Mouse (Mus musculus) adrenal gland, adult 2 months (tissue): ENCODE data around the gene Klhl26. TPM values are rescaled to one million over a fixed set of nuclear protein-coding genes. Genes with fewer than 3 reads are reported as not detected.

Source experiments
- DNase-seq: peaks from one replicate; pipeline ENCODE4 v3.0.0; 2021
- polyA plus RNA-seq: library from polyadenylated mRNA; depleted of rRNA; stranded (reverse); fragments of >200 nt; gene quantifications from 2 replicates; pipeline ENCODE4 v1.2.3, GENCODE M21; 2012
- total RNA-seq, 2 experiments: library from RNA; stranded (reverse); gene quantifications; 2 replicates each; pipeline ENCODE4 v1.2.3; 2021

The Klhl26 gene
- total and polyA plus RNA-seq, 3 experiments = 21.7 to 121 (median 25.8) TPM

DNA sequence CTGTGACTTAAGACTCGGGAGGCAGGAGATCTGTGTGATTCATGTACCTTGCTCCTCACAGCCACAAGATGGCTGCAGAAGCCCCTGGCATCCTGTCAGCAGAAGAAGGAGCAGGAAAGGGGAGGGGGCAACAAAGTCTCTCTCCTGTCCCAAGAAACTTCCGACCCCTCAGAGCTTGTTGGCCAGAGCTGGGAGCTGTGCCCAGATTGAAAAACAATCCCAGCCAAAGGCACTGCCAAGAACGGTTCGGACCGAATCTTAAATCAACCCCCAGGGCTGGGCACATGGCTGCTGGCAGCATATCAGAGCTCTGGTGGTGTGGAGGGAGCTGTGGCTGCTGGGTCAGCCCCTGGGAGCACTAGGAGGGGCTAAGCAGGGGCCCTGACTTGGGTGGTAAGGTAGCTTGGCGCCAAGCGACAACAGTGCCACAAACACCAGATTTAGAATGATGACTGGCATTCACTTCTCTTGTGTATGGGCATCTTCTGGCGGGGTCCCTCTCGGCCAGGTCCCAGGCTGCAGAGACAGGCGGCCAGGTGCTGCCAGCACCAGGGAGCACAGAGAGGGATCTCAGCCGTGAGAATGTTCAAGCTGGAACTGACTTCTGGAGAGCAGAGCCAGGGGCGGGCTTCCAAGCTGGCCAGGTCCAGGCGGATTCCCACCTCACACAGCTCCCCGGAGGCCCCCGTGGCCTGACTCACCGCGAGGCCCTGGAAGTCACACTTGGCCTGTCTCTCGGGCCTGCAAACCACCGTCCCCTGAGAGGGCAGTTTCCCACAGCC lies 28.9 kb downstream of the Klhl26 start:
- peak; percentile 54 for DNase-seq

DNA sequence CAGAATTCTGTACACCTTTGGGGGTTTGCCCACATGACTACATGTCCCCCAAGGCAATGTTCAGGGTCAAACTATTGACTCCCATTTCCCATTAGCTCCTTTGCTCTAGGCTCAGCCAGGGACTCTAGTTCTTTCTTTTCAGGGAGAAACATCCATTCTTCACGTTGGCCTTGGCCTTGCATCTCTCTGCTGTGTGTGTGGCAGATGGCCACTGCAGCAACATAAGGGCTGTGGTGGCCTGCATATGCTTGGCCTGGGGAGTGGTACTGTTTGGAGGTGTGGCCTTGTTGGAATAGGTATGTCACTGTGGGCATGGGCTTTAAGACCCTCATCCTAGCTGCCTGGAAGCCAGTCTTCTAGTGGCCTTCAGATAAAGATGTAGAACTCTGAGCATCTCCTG lies 30.8 kb downstream of the Klhl26 start:
- DNase-seq = no peak

DNA sequence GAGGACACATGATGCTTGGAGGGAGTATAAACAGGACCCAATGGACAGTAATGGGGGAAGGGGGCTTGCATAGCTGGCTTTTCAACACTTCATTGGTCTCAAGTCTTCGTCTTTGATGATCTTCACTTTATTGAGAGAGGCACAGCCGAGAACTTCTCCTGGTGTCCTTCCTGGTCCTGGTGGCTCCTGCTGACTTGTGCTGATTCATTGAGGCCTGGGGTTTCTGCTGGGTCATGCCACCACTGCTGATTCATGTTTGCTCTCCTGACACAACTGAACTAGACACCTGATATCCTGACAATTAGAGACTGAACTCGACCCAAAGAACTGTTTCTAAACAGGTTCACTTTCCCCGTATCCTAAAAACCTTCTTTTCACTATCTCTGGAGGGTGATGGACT lies 33.4 kb downstream of the Klhl26 start:
- no peak for DNase-seq

DNA sequence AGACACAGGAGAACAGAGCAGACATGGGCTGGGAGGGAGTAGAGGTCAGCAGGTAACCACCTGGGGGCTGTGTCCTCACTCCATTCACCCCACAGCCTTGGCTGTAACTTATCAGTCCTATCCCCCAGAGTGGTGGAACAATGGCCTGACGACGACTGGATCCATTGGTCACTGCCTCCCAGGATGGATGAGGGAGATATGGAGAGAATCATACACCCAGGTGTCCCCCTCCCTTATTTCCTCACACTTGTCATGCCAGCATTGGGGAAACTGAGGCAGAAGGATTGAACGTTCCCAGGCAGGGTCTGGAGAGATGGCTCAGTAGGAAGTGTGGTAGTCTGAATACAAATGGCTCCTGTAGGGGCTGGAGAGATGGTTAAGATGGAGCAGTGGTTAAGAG lies 35.2 kb downstream of the Klhl26 start:
- DNase-seq = no peak

DNA sequence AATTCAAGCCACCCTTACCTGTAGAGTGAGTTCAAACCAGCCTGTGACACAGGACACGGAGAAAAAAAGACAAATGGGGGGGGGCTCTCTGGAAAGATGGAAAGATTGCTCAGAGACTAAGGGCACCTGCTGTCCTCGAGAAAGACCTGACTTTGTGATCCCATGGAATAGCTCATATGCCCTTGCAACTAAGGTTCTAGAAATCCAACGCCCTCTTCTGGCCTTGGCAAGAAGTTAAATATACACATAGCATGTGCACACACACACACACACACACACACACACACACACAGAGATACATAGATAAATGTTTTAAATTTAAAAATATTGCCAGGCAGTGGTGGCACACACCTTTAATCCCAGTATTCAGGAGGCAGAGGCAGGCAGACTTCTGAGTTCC lies 36.5 kb downstream of the Klhl26 start:
- no peak for DNase-seq

DNA sequence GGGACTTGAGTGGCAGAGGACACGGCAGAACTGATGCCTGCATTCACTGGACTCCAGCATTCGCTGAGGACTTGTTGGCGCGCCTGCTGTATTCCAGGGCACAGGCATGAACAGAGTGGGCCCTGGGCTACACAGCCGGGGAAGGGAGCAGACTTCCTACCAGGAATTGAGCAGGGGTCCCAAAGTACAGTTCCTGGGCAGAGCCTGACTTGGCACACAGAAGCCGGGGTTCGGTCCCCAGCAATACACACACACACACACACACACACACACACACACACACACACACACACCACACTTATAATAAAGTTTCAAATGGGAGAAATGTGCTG lies 37.0 kb downstream of the Klhl26 start:
- no peak for DNase-seq

DNA sequence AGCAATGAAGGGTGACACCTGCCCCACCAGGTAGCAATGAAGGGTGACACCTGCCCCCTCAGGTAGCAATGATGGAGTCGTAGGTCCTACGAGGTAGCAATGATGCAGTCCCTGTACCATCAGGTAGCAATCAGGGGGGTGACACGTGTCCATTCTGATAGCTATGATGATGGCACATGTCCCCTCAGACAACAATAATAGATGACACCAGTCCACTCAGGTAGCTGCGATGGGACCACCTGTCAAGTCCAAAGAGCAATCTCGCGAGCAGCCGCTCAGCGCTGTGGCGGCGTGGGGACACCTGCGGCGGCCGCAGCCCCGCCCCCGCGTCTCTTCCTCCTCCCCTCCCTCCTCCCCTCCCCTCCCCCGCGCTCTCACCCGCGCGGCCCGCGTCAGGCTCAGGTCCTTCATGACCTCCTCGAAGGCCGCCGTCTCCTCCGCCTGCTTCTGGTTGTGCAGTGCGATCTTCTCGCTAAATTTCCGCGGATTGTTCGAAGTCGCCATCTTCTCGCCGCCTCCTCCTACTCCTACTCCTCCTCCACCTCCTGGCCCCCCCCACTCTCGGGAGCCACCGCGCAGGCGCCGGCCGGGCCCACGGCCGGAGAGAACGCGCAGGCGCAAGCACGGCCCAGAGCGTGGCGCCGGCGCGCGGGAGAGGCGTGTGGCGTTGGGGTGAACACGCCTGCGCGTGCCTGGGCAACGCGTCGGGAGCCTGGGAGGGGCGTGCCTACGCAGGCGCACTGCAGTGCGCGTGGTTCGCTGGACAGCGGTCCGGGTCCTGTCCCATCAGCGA lies 37.5 kb downstream of the Klhl26 start, which contains the start of gene Crtc1:
Crtc1 (minus strand) TSS at position 525 of the 793 bp plus-strand sequence.
- peak; percentile 99 for DNase-seq

DNA sequence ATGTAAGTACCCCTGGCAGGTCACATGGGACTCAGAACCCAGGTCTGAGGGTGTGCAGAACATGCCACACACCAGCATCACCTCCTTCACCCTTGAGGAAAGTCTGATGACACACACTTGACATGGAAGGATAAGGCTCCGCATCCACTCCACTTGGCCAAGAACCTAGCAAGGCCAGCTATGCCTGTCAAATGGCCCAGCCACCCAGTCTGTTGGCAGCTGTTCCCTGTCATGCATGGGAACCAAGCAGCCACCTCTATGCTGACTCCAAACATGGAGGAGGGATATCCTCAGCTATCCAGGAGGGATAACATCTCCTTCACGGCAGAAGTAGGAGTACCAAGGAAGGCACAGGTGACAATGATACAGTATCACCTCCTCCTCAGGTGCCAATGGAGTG lies 38.3 kb downstream of the Klhl26 start:
- DNase-seq = no peak

DNA sequence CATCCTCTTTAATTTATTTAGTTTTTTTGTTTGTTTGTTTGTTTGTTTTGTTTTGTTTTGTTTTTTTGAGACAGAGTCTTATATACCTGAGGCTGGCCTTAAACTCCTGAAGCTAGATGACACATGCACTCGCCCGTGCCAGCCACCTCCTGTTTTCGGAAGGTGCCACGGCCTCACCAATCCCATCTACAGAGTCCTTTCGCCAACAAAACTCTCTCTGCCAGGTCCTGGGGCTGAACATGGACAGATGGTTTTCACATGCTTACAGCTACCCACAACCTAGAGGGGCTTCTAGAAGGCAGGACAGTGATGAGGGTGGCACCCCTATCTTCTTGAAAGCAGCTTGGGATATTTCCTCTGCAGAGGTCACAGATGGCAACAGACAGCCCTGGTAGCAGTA lies 41.6 kb downstream of the Klhl26 start:
- DNase-seq = no peak

DNA sequence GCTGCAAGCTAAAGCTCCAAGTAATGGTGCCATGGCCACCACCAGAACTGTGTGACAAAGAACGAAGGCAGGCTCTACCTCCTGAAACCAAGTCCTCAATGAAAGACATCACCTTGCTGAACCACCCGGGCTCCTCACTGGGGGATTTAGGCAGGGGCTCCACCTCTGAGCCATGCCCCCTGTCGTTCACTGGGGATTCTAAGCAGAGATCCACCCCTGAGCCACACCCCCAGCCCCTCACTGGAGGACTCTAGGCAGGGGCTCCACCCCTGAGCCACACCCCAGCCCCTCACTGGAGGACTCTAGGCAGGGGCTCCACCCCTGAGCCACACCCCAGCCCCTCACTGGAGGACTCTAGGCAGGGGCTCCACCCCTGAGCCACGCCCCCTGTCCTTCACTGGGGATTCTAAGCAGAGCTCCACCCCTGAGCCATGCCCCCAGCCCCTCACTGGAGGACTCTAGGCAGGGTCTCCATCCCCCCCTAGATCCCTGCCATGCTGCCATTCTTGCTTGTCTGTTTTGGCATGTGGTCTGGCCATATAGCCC lies 43.7 kb downstream of the Klhl26 start:
- no peak for DNase-seq

DNA sequence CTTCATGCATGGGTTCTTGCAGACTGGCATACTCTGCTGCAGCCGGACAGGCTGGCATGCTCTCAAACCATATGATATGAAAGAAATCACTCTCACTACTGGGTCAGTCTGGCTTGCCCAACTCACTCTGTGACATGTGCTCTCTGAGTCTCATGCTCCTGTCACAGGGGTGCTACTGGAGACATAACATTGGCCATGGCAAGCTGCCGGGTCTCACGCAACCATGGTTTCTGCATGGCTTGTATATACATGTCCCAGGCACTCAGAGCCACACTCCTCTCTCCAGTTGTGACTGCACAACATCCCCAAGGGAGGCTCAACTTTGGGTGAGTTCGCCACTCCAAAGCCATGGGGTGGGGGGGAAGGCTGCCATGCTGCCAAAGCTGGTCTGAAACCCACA lies 45.6 kb downstream of the Klhl26 start:
- no peak for DNase-seq

DNA sequence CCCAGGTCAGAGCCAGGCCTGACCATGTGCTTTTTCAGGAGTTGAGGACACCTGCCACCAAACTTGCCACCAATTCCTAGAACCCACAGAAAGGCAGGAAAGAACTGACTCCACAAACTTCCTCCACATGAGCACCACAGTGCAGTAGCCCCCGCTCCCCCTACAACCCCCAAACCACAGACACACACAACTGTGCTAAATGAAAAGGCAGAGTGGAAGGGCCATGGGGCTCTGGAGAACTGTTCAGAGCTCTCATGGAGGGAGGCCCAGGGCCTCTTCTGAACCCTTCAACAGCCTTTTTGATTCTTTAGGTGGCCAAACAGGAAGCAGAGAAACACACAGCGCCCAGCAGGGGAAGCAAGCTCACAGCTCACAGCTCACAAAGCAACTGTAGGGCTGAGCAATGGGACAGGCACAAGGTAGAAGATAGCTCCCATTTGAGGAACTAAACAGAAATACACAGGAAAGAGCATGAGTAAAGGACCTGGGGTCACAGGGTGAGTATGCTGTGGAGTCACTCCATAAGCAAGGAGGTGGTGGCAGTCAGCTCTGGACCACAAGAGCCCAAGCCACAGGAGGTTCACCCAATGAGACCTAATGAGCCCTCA lies 50.4 kb downstream of the Klhl26 start:
- no peak for DNase-seq

DNA sequence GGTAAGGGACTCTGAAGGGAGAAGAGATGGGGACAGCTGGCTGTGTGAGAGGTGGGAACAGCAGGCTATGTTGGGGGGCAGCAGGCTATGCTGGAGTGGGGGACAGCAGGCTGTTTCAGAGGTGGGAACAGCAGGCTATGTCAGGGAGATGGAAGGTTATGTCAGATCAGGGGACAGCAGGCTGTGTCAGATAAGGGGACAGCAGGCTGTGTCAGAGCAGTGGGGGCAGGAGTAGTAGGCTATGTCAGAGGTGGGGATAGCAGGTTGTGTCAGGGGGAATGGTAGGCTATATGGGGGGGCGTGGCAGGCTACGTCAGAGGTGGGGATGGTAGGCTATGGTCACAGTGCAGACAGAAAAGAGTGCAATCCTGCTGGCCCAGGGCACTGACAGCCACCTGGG lies 54.0 kb downstream of the Klhl26 start:
- no peak for DNase-seq

DNA sequence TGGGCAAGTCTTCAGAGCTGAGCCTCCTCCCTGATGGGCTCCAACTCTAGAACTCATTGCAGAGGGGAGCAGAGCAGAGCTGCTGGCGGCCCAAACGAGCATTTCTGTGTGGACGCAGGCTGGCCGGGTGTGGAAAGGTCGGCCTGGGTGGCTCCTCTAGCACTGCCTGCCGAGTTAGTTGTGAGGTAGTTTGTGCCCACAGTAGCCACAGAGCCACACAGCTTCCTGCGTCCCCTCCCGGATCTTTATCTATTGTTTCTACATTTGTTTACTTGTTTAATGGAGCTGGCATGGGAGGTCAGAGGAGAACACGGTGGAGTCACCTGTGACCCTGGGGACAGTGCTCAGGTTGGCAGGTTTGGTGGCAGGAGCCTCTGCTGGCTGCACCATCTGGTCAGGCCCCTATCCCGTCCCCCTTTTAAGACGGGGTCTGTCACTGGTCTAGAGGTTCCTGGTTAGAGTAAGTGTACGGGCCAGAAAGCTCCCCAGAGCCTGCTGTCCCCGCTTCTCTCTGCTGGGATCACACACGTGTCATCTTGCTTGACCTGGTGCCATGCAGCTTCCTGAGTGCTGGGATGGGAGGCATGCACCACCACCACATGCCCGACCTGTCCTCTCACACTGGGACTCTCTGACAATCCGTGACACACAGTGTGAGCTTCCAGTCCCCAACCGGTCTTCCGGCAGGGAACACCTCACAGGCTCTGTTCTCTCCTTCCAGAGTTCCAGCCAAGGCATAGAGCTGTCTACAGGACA lies 55.2 kb downstream of the Klhl26 start:
- DNase-seq = no peak

DNA sequence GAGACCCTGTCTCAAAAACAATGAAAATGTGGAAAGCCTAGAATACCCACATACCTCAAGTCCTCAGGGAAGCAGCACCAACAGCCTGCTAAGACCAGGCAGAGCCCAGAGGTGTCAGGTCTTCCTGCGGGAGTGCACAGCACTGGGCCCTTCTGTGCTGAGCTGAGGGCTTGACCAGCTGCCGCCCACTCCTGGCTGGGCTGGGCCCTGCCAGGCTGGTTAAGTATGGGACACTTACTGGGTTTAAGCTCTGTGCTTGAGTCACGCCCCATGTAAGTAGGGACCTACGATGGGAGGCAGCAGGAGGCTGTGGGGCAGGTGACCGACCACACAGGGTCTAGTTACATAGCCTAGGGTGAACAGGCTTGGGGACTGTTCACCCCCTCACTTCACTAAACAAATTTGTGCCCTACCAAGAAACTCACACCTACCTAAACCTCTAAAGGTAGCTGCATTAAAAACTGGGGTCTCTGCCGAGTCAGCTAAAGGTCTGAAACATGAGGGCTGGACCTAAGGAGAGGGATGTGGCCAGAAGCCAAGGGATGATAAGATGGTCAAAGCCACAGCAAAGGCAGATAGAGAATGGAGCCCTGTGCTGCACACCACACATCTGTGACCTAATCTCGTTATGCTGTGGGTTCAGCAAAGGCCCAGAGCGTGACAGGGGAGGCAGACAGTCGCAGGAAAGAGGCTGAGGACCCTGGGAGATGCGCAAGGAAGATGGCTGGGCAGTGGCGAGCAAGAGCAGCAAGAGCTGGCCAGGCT lies 56.7 kb downstream of the Klhl26 start:
- DNase-seq = no peak

DNA sequence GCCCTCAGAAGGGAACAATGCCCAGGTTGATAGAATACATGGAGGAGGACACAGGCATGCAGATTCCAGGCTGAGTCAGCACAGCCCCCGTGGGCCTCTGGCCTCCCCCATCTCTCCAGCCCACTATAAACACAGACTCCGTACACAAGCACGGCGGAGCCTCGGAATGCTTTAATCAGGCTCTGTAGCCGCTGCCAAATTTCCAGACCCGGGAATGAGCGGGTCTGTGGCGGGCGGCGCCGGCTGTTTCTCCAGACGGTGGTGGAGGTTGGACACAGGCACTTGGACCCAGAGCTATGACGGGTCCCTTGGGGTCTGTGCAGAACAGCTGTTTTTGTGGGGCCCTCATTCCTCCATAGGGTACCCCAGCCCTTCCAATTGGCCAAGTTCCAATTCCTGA lies 57.8 kb downstream of the Klhl26 start:
- no peak for DNase-seq

DNA sequence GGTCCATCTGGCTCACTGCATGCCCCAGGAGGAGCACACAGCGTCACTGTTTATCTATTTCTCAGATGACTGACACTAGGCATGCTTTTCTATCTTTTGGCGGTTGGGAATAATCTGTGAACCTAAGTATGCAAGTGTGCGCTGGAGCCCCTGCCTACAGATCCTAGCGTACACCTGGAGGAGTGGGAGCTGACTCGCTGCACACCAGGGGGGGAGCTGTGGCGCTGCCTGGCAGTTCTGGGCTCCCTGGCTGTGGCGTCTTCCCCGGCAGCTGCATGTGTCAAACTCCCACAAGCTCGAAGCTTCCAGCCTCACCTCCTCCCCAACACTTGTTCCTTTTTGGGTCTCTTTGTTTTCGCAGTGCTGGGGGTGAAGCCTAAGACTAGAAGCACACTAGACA lies 58.9 kb downstream of the Klhl26 start:
- no peak for DNase-seq

DNA sequence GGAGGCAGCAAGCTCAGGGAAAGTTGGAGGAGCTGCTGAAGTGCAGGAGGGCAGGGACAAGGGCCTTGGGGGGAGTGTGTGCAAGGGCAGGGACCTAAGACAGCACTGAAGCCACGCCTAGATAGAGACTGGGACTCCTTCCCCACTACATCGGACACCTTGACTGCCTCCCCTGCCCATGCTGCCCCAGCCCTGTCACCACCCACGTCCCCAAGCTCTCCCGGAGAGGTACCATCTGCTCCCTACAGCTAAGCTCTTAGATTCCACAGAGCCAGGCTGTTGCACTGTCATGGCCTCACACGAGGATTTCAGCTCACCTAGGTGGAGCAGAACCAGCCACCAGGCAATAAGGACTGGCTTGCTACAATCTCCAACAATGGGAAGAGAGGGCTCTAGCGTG lies 59.8 kb downstream of the Klhl26 start:
- DNase-seq = no peak

DNA sequence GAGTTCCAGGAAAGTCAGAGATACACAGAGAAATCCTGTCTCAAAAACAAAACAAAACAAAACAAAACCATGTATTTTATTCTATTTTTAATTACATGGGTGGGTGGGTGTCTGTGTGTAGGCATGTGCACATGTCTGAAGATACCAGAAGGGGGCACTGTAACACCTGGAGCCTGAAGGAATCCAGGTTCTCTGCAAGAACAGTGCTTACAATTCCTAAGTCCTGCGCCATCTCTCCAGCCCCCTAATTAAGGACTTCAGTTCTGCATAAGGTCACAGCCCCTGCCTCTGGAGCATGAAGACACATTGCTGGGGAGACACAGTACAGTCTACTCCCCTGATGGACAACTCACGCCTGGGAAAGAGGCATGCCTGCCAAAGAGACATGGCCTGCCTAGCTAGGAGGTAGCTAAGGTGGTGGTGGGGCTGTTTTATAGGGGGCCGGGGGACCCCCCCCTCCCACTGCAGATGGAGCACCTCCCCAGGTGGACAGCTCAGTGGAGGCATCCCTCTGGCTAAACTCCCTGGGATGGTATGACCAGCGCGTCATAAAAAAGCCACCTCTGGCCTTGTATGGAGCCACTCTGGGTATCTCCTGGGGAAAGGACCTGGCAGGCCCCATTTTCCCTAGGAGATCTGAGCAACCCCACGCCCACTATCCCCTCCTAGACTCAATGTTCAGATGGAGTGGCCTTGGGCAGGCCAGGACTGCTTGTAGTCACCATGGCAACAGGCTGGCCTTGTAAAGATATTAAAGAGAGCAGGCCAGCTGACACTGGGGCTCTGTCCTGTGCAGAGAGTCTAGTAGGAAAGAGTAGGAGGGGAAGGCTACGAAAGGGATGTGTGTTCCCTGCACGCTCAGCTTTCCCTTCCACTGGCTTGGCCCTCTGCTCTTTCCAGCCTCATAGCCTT lies 61.0 kb downstream of the Klhl26 start:
- DNase-seq = peak; percentile 82

DNA sequence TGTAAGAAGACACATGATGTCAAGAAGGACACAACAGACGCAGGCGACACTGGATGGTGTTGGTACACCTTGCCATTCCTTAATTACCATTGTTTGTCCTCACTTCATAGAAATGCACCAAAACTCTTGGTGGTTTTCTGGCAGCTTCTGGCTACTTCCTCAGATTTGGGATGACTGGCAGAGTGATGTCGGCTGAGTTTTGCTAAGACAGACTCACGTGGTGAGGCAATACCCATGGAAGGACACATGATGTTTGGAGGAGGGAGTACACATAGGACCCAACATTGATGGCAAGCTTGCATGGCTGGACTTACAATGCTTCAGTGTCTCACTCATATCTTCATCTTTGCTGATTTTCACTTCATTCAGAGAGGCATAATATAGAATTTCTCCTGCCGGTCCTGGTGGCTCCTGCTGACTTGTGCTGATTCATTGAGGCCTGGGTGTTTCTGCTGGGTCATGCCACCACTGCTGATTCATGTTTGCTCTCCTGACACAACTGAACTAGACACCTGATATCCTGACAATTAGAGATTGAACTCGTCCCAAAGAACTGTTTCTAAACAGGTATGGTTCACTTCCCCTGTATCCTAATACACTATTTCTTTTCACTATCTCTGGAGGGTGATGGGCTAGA lies 62.3 kb downstream of the Klhl26 start:
- DNase-seq = no peak
